Mouse (Mus musculus): ENCODE results near the gene Dgkh. TPM values are rescaled to one million over a fixed set of nuclear protein-coding genes. Genes with fewer than 3 reads are reported as not detected.

The Dgkh gene
- polyA plus RNA-seq, 1 experiment from 2014 or later: 2.9 TPM

DNA sequence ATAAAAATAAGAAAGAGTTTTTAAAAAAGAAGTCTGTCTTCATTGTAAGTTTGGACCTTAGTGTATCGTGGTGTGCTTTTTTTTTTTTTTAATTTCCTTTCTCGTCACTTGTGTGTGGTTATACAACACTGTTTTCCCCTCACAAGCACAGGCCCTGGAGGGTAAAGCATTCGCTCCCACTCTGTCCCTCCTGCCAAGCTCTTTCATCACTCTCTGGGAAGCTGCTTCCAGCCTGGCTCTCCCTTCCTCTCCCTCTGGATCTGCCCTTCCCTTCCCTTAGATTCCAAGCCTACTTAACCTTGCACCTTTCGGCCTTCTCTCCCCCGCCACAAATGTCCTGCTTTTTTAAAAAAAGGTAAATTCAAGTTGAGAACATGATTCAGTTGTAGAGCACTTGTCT, 69.9 kb downstream of the Dgkh start:
- Histone ChIP-seq H3K4me1 (replicated peaks) (no peaks in the 10 kb centered on the region), H3K27ac (no peak overlapping the region), H3K27me3 (no peaks in the 10 kb centered on the region), H3K4me3 (no peak overlapping the region), H3K4me2 (no peak overlapping the region), H3K9ac (no peak overlapping the region), H3K36me3 (peaks cover 5% of the 10 kb centered on the region), H3K9me3 (peaks cover 15% of the 10 kb centered on the region; the same call in 1 of the 2 replicates)
- 91% methylated on average over 5 of the region's 5 CpGs for WGBS
- no peak for ATAC-seq (ENCODE audit: low FRiP score)

DNA sequence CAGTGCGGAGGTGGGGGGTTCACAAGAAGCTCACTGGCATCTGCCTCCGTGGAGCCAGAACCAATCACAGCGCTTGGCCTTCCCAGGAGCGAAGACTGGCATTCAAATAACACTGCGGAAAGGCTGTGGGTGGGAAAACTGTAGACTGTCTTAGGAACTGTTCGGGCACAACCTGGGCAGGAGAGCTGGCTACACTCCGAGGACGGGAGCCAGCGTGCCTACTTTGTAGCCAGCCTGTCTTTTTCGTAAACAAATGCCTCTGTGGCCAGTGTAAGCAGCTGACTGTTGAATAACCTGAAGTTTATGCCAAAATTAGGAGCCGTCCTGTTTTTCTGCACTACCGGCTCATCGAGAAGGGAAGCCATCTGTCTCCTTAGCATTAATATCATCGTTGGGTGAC, 71.1 kb downstream of the Dgkh start:
- 94% methylated on average over 14 of the region's 14 CpGs for WGBS

DNA sequence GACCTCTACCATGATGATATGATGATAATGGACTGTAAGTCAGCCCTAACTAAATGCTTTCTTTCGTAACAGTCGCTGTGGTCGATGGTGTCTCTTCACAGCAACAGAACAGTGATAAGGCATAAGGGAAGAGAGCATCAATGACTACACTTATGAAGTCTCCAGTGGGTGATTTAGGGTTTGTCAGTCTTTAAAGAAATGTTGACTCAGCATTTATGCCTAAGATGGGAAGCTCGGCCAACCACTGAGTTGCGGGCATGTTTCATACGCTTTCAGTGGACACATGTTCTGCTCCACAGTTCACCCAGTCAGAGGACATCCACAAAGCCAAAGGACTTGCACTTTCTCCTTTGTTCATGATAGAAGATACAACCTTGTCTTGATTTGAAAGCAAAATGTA, 73.9 kb downstream of the Dgkh start:
- peaks cover 15% of the 10 kb centered on the region; the same call in 1 of the 2 replicates for H3K9me3 ChIP-seq
- H3K9ac ChIP-seq: no peak overlapping the region
- no peak overlapping the region for H3K4me3 ChIP-seq
- H3K36me3 ChIP-seq: peaks cover 5% of the 10 kb centered on the region
- WGBS: 97% methylated on average over 6 of the region's 6 CpGs
- no peaks in the 10 kb centered on the region; the same call in 1 of the 2 replicates for H3K4me1 ChIP-seq (replicated peaks)
- no peak overlapping the region for H3K27ac ChIP-seq
- no peak overlapping the region for H3K4me2 ChIP-seq
- ATAC-seq (ENCODE audit: low FRiP score): no peak
- no peaks in the 10 kb centered on the region for H3K27me3 ChIP-seq

More for the DNA sequence above, 71.1 kb downstream of the Dgkh start:
- H3K4me1 ChIP-seq (replicated peaks): no peaks in the 10 kb centered on the region; the same call in 1 of the 2 replicates
- peaks cover 5% of the 10 kb centered on the region for H3K36me3 ChIP-seq
- peaks cover 15% of the 10 kb centered on the region; the same call in 1 of the 2 replicates for H3K9me3 ChIP-seq
- ATAC-seq (ENCODE audit: low FRiP score): no peak
- no peak overlapping the region for H3K27ac ChIP-seq
- H3K9ac ChIP-seq: no peak overlapping the region
- H3K4me3 ChIP-seq: no peak overlapping the region
- H3K4me2 ChIP-seq: no peak overlapping the region
- H3K27me3 ChIP-seq: no peaks in the 10 kb centered on the region

DNA sequence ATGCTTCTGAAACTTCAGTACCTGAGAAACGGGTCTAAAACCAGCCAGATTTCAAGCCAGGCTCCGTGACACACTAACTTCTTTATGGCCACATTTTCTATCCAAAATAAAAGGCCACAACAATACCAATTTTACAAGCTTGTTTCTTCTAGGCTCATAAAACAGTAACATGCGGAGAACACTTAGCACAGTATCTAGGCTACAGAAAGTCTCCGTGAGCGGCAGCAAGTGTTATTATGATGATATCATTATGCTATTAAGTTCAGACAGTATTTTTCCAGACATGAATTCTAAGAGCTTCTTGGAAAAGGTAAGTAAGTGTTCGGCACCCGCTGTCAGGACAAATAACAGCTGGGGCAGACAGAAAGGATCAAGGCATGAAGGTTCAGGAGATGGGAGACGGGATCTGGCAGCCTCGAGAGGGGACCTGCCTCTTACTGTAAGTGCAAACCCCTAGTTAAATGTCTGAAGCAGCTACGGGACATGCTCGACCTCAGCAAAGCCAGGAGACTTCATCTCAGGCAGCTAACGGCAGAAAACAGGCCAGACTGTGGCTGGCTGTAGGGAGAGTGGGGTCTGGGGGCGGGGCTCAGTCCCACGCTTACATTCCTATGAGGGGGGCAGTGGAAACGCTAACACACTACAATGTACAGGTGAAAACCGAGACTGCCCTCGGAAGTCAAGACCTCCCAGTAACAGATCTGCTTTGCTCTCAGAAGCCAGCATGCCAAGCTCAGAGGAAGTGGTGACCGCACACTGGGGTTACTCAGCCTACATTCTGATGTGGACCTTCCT, 75.5 kb downstream of the Dgkh start:
- H3K36me3 ChIP-seq: peaks cover 5% of the 10 kb centered on the region
- 92% methylated on average over 18 of the region's 18 CpGs for WGBS
- H3K4me2 ChIP-seq: no peak overlapping the region
- no peak overlapping the region for H3K27ac ChIP-seq
- H3K4me1 ChIP-seq (replicated peaks): no peaks in the 10 kb centered on the region; the same call in 1 of the 2 replicates
- no peak for ATAC-seq (ENCODE audit: low FRiP score)
- no peaks in the 10 kb centered on the region for H3K27me3 ChIP-seq
- H3K9ac ChIP-seq: no peak overlapping the region
- peaks cover 15% of the 10 kb centered on the region; the same call in 1 of the 2 replicates for H3K9me3 ChIP-seq
- no peak overlapping the region for H3K4me3 ChIP-seq

DNA sequence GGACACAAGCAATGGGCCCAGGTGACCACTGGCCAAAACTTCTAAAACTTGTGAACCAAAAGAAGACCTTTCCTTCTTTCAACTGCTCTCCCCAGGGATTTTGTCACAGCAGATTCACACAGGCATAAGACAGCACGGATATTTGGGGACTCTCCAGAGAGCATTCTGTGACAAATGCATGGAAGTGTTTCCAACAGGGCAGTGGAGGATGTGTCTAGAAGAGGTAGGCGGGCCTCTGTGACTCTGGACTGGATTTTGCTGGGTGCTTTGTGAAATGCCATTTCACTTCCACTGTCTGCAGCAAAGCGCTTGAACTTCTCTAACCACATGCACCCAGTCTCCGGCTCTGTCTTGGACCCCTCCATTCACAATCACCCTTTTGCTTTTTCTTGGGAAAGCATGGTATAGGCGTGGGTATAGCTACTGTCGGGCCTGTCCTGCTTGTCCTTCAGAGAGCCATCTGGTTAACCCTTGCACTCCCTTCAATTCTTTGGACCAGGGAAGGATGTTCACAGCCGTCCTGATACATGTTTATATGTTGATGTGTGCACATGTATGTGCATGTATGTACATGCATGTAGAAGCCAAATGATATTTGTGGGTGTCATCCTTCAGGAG, 77.5 kb downstream of the Dgkh start:
- Histone ChIP-seq H3K9ac (no peak overlapping the region), H3K4me2 (no peak overlapping the region), H3K36me3 (no peaks in the 10 kb centered on the region; the same call in 1 of the 2 replicates), H3K27me3 (no peaks in the 10 kb centered on the region), H3K4me3 (no peak overlapping the region), H3K27ac (no peak overlapping the region), H3K9me3 (peaks cover 7% of the 10 kb centered on the region; the same call in 1 of the 2 replicates), H3K4me1 (replicated peaks) (no peaks in the 10 kb centered on the region; the same call in 1 of the 2 replicates)
- ATAC-seq (ENCODE audit: low FRiP score): no peak; the same call in 1 of the 2 replicates
- WGBS: 87% methylated on average over 7 of the region's 7 CpGs

DNA sequence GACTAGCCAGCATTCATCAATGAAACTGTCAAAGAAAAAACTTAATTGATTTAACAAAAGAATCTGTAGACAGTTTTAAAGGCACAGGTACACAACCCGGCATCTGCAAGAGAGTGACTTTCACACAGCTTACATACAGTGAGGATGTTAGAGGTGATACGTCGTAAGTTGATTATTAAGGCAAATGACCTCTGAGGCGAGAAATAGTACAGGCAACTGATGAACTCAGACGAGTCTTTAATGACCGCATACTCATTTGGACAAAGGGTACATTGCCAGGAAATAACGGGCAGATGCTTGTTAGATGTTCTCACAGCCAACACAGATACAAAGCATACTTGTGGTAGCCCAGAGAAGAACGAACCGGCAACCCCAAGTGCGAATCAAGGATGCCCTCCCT, 78.4 kb downstream of the Dgkh start:
- no peak for ATAC-seq (ENCODE audit: low FRiP score)
- no peaks in the 10 kb centered on the region; the same call in 1 of the 2 replicates for H3K36me3 ChIP-seq
- no peak overlapping the region for H3K27ac ChIP-seq
- no peak overlapping the region for H3K9ac ChIP-seq
- no peak overlapping the region for H3K4me2 ChIP-seq
- H3K9me3 ChIP-seq: peaks cover 7% of the 10 kb centered on the region; the same call in 1 of the 2 replicates
- H3K4me3 ChIP-seq: no peak overlapping the region
- WGBS: 78% methylated on average over 10 of the region's 10 CpGs
- H3K27me3 ChIP-seq: no peaks in the 10 kb centered on the region
- no peaks in the 10 kb centered on the region; the same call in 1 of the 2 replicates for H3K4me1 ChIP-seq (replicated peaks)

DNA sequence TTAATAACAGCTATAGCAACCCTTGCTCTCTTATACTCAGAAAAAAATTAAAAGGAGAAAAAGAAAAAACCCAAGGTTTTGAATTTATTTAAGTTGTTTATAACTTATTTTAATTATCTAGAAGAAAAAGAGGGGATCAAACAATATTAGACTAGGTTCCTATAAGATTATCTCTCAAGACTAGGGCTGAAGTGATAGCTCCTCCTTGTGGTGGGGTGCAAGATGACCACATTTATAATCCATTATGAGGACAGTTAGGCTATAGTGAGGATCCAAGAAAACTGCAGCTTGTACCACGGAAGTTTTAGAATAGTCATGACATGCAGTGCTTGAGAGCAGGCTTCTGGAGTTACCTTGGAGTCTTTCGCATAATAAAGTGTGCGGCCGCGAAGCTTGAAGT, 79.2 kb downstream of the Dgkh start:
- 90% methylated on average over 5 of the region's 5 CpGs for WGBS
- no peak overlapping the region for H3K4me3 ChIP-seq

DNA sequence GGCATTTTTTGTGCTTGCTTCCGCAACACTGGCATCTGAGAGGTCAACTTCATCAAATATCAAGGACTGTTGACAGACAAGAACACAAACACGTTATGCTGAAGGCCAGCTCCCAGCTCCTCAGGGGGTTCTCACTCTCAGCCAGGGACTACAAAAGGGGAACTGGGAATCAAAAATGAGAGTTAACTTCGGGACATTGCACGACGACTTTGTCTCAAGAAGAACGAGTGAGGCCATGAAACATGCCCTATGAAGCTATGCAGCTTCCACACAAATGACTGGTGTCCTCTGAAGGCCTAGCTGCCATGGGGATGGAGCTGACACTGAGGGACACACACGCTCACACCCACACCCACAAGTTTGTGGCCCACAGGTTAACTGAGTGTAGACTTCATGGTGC, 80.9 kb downstream of the Dgkh start:
- no peak overlapping the region for H3K9ac ChIP-seq
- no peak for ATAC-seq (ENCODE audit: low FRiP score)
- H3K27ac ChIP-seq: no peak overlapping the region
- no peaks in the 10 kb centered on the region for H3K9me3 ChIP-seq
- no peaks in the 10 kb centered on the region for H3K27me3 ChIP-seq
- no peaks in the 10 kb centered on the region for H3K4me1 ChIP-seq (replicated peaks)
- 69% methylated on average over 7 of the region's 7 CpGs for WGBS
- H3K4me2 ChIP-seq: no peak overlapping the region
- H3K36me3 ChIP-seq: no peaks in the 10 kb centered on the region
- H3K4me3 ChIP-seq: no peak overlapping the region

More for the DNA sequence above, 79.2 kb downstream of the Dgkh start:
- no peak for ATAC-seq (ENCODE audit: low FRiP score)
- peaks cover 3% of the 10 kb centered on the region; the same call in 1 of the 2 replicates for H3K9me3 ChIP-seq
- H3K27me3 ChIP-seq: no peaks in the 10 kb centered on the region
- no peaks in the 10 kb centered on the region for H3K36me3 ChIP-seq
- H3K27ac ChIP-seq: no peak overlapping the region
- H3K9ac ChIP-seq: no peak overlapping the region
- no peaks in the 10 kb centered on the region; the same call in 1 of the 2 replicates for H3K4me1 ChIP-seq (replicated peaks)
- H3K4me2 ChIP-seq: no peak overlapping the region

DNA sequence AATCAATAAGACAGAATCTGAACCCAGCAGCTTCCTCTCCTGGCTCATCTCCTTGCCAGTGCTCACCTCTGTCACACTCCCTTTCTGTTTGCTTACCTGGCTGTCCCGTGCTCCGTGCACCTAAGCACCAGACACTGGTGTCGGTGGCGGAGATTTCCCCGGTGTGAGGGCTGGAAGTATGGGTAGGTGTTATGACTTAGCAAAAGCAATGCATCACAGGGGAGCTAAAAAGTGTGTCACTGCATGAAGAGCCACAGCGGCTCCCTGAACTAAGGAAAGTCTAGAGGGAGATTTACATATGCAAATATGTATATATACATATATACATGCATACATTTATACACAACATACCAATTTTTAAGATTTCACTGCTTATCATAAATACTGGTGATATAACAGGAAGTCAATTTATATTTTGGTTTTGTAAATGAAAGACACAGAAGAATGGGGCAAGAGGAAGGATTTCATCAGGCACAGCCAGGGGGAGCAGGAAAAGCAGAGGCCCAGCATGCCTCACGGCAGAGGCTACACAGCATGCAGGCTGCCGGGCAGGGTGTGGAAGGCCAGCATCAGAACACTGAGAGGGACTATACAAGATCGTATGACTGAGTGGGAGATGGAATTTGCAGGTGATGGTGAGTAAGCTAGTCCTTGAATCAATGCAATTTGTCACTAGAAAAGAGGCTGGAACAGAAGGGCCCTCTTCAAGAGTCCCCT, 82.0 kb downstream of the Dgkh start:
- Histone ChIP-seq H3K9ac (no peak overlapping the region), H3K4me3 (no peak overlapping the region), H3K4me1 (replicated peaks) (no peaks in the 10 kb centered on the region), H3K9me3 (no peaks in the 10 kb centered on the region), H3K27me3 (no peaks in the 10 kb centered on the region), H3K27ac (peak overlapping the region; percentile 1; the same call in 1 of the 2 replicates), H3K36me3 (no peaks in the 10 kb centered on the region), H3K4me2 (no peak overlapping the region)
- no peak for ATAC-seq (ENCODE audit: low FRiP score)
- WGBS: 80% methylated on average over 9 of the region's 9 CpGs

DNA sequence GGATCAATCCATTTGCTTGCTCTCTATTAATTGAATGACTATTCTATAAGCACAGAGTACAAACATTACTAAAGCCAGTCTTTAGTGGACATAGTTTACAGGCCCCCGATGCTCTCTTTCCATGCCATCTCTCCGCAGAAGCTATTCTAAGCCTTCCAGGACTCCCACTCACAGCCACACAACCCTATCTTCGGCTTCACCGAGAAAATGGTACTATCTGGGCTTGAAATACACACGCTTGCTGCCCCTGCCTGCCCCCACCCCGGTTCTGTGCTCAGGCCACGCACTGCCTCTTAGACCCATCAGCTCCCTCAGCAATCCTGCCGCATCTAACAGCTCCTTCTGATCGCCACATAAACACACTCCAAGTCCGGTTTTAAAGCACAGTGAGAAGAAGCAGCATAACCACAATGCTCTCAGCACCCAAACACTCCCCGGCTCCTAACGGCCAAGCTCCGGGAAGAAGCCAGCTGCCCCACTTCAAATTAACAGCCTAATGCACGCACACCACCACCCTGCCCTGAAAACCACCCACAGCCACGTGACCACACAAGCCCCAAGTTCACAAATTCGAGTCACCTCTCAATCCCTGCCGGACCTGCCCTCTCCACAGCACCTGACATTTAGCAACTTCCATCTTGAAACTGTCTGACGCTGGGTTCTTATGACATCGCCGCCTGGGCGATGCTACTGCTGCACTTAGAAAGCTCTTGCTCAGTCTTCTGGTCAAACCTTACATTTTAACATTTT, 82.9 kb downstream of the Dgkh start:
- H3K9ac ChIP-seq: no peak overlapping the region
- 93% methylated on average over 21 of the region's 21 CpGs for WGBS
- H3K27ac ChIP-seq: 0 out of 2 replicates have a peak overlapping the region, but pooled peaks have one; percentile 20
- no peaks in the 10 kb centered on the region for H3K36me3 ChIP-seq
- no peaks in the 10 kb centered on the region for H3K4me1 ChIP-seq (replicated peaks)
- no peaks in the 10 kb centered on the region for H3K9me3 ChIP-seq
- no peaks in the 10 kb centered on the region for H3K27me3 ChIP-seq
- no peak overlapping the region for H3K4me3 ChIP-seq
- no peak for ATAC-seq (ENCODE audit: low FRiP score)
- H3K4me2 ChIP-seq: no peak overlapping the region

DNA sequence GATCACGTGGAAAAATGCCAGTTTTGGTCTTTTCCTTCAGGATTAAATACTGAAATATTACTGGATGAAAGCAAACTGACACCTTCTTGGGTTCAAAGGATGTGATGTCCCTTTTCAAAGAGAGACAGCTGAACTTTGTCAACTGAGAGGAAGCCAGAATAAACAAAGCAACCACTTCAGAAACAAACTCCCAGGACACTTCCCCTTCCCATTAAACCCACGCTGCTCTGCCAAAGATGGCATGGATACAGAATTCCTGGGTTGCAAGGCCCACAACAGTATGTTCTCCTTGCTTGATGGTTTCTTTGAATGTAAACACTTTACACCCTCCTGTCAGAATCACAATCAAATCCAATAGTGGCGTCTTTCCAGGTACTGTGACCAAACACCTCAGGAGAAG, 87.0 kb downstream of the Dgkh start:
- Histone ChIP-seq H3K4me1 (replicated peaks) (no peaks in the 10 kb centered on the region), H3K27me3 (no peaks in the 10 kb centered on the region), H3K27ac (no peak overlapping the region), H3K4me2 (no peak overlapping the region), H3K9me3 (no peaks in the 10 kb centered on the region), H3K9ac (no peak overlapping the region), H3K36me3 (no peaks in the 10 kb centered on the region; the same call in 1 of the 2 replicates), H3K4me3 (no peak overlapping the region)
- no peak for ATAC-seq (ENCODE audit: low FRiP score)
- WGBS: 92% methylated on average over 3 of the region's 3 CpGs
